Mouse (Mus musculus) frontal cortex, postnatal 10 days (tissue): ENCODE data around the gene Grap2.

Experiments
- DNase-seq, 2 experiments: peaks; one replicate each; pipeline ENCODE4 v3.0.0; 2022; ENCODE audit warnings: low spot score in 2 of 2, mixed read lengths in 1 of 2

Grap2 gene

GRCm38 (mm10) chr15:80572291-80572690 is at the start of gene Grap2:
Grap2 (plus strand) TSS chr15:80572594.
- no peak for DNase-seq

GRCm38 (mm10) chr15:80529955-80530869 is 42.2 kb upstream of the Grap2 start:
- DNase-seq = peak in 1 of 2 experiments; percentile 39

GRCm38 (mm10) chr15:80531026-80531425 is 41.4 kb upstream of the Grap2 start:
- DNase-seq = no peak

GRCm38 (mm10) chr15:80532281-80533072 is 39.9 kb upstream of the Grap2 start:
- no peak for DNase-seq

GRCm38 (mm10) chr15:80533274-80533673 is 39.1 kb upstream of the Grap2 start:
- no peak for DNase-seq

GRCm38 (mm10) chr15:80536051-80536450 is 36.3 kb upstream of the Grap2 start:
- no peak for DNase-seq

GRCm38 (mm10) chr15:80538075-80538474 is 34.3 kb upstream of the Grap2 start:
- DNase-seq = no peak

- no peak for DNase-seq
Observed at GRCm38 (mm10) chr15:80538671-80539340, 33.6 kb upstream of the Grap2 start.

GRCm38 (mm10) chr15:80544115-80544514 is 28.3 kb upstream of the Grap2 start:
- no peak for DNase-seq

- DNase-seq = no peak
Observed at GRCm38 (mm10) chr15:80545430-80545829, 27.0 kb upstream of the Grap2 start.

- DNase-seq = no peak
Observed at GRCm38 (mm10) chr15:80554860-80555822, 17.3 kb upstream of the Grap2 start.

GRCm38 (mm10) chr15:80556021-80556420 is 16.4 kb upstream of the Grap2 start:
- no peak for DNase-seq

- no peak for DNase-seq
Observed at GRCm38 (mm10) chr15:80557745-80558144, 14.6 kb upstream of the Grap2 start.

GRCm38 (mm10) chr15:80559534-80559933 is 12.9 kb upstream of the Grap2 start:
- DNase-seq = no peak

GRCm38 (mm10) chr15:80559978-80560377 is 12.4 kb upstream of the Grap2 start:
- DNase-seq = no peak

GRCm38 (mm10) chr15:80560646-80561580 is 11.5 kb upstream of the Grap2 start:
- no peak for DNase-seq

GRCm38 (mm10) chr15:80562446-80562845 is 9.9 kb upstream of the Grap2 start:
- no peak for DNase-seq

- no peak for DNase-seq
Observed at GRCm38 (mm10) chr15:80563634-80564208, 8.7 kb upstream of the Grap2 start.

- DNase-seq = no peak
Observed at GRCm38 (mm10) chr15:80565106-80565665, 7.2 kb upstream of the Grap2 start, which contains the start of gene Enthd1. Enthd1 (minus strand) TSS chr15:80565156.
